Mouse (Mus musculus) heart, embryonic 14.5 days (tissue): ENCODE measurements at regions not wholly inside any gene's neighbourhood (a gene's known extent, or its start where the extent isn't known, plus 50 kb on each side); places are given as distances from the start of the nearest gene placed in this dataset.

ENCODE experiments used
- ATAC-seq: fragments of 200-750 bp; cut with Nextera tagmentation; 2 replicates; pipeline ENCODE4 v1.8.0; 2017; ENCODE audit warnings: low read depth, moderate TSS enrichment; ENCODE audit not compliant: insufficient number of reproducible peaks, insufficient read depth, low FRiP score
- H3K27ac ChIP-seq, 2 experiments: fragments of 200-500 bp in 1 of 2; fragments of 300-500 bp in 1 of 2; sonication (generic) in 1 of 2; replicated peaks in 1 of 2; 2 replicates each; pipeline ENCODE4 v1.5.1; 2012 to 2014; ENCODE audit warnings: low read depth in 2 of 2, low read length in 2 of 2, control low read depth in 1 of 2, mild to moderate bottlenecking in 1 of 2, mixed read lengths in 1 of 2; ENCODE audit not compliant: control insufficient read depth in 1 of 2, insufficient read depth in 1 of 2
- H3K27me3 ChIP-seq: fragments of 300-500 bp; sonication (generic); 2 replicates; pipeline ENCODE4 v1.6.1; 2014; ENCODE audit warnings: mild to moderate bottlenecking, low read length, control low read depth; ENCODE audit not compliant: control insufficient read depth, insufficient read depth
- H3K36me3 ChIP-seq: fragments of 300-500 bp; sonication (generic); 2 replicates; pipeline ENCODE4 v1.6.1; 2014; ENCODE audit warnings: mild to moderate bottlenecking, control low read depth, low read length, mixed read lengths; ENCODE audit not compliant: control insufficient read depth, insufficient read depth
- H3K4me1 ChIP-seq, 2 experiments: fragments of 200-500 bp in 1 of 2; fragments of 300-500 bp in 1 of 2; sonication (generic) in 1 of 2; 2 replicates each; pipeline ENCODE4 v1.6.1; 2012 to 2014; ENCODE audit warnings: low read length in 2 of 2, control low read depth in 1 of 2, mixed read lengths in 1 of 2; ENCODE audit not compliant: control insufficient read depth in 2 of 2, insufficient read depth in 2 of 2
- H3K4me2 ChIP-seq: fragments of 300-500 bp; sonication (generic); 2 replicates; pipeline ENCODE4 v1.6.1; 2014; ENCODE audit warnings: mild to moderate bottlenecking, low read length
- H3K4me3 ChIP-seq, 2 experiments: fragments of 200-500 bp in 1 of 2; fragments of 300-500 bp in 1 of 2; sonication (generic) in 1 of 2; 2 replicates each; pipeline ENCODE4 v1.5.1; 2012 to 2014; ENCODE audit warnings: low read length in 2 of 2, mild to moderate bottlenecking in 2 of 2, control low read depth in 1 of 2, low read depth in 1 of 2, moderate library complexity in 1 of 2; ENCODE audit not compliant: control insufficient read depth in 1 of 2, insufficient read depth in 1 of 2
- H3K9ac ChIP-seq: fragments of 300-500 bp; sonication (generic); 2 replicates; pipeline ENCODE4 v1.6.1; 2014; ENCODE audit warnings: mild to moderate bottlenecking, low read length
- H3K9me3 ChIP-seq: fragments of 300-500 bp; sonication (generic); 2 replicates; pipeline ENCODE4 v1.6.1; 2016; ENCODE audit warnings: low read length, control low read depth; ENCODE audit not compliant: control insufficient read depth
- WGBS: fragments of 180-500 bp; shearing (Covaris S2); extraction: QIAGEN DNeasy Blood & Tissue Kit; methylation state at CpG from one replicate; pipeline ENCODE4 v1.1.7; 2014; 5-methylcytosine and 5-hydroxymethylcytosine counted together

DNA sequence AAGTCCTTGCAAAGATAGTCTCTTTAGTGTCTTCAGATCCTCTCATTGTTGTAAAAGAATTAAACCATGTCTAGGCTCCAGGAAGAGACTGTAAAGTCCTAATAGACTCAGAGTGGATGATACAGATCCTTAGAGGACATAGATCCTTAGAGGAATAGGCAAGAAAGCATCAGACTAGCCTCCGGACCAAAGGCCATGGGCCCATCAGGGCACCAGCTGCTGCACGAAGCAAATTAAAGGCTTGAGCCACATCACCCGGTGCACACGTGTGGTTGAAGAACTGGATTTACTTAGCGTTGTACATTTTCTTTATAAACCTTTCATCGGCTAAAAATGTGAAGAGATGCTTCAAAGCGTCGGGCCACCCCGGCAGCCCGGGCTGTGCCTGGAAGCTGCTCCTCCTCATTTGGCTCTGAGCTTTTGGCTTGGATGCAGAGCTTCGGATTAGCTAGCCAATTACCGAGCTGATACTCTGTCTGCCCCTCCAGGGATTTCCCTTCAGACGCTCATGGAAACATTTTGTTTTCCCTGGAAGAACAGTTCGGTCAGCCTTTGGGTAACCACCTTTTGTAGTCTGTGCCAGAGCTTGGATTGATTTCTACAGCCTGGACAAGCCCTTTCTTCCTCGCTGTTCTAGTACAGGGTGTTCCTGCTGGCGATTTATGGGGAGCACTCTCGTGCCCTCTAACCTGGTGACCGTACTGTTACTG lies 259.0 kb upstream of the Slc30a5 start:
- Histone ChIP-seq H3K36me3 (no peaks in the 10 kb centered on the region), H3K9me3 (no peaks in the 10 kb centered on the region), H3K9ac (no peak overlapping the region), H3K4me3 (no peak overlapping the region), H3K27ac (no peak overlapping the region), H3K4me1 (no peaks in the 10 kb centered on the region), H3K4me2 (no peak overlapping the region), H3K27me3 (no peaks in the 10 kb centered on the region)
- WGBS = 81% methylated on average over 18 of the region's 18 CpGs
- ATAC-seq = no peak

GRCm38 (mm10) chr13:101085182-101085581 lies 252.0 kb upstream of the Slc30a5 start:
- Histone ChIP-seq H3K36me3 (no peaks in the 10 kb centered on the region), H3K9ac (no peak overlapping the region), H3K4me1 (no peaks in the 10 kb centered on the region), H3K27me3 (no peaks in the 10 kb centered on the region), H3K4me2 (no peak overlapping the region), H3K4me3 (no peak overlapping the region), H3K9me3 (no peaks in the 10 kb centered on the region), H3K27ac (no peak overlapping the region)
- ATAC-seq = no peak

- 84% methylated on average over 5 of the region's 5 CpGs for WGBS
- Histone ChIP-seq H3K4me3 (no peak overlapping the region), H3K9ac (no peak overlapping the region), H3K4me2 (no peak overlapping the region), H3K27ac (no peak overlapping the region), H3K27me3 (no peaks in the 10 kb centered on the region), H3K4me1 (no peaks in the 10 kb centered on the region), H3K9me3 (no peaks in the 10 kb centered on the region), H3K36me3 (no peaks in the 10 kb centered on the region)
- no peak for ATAC-seq
These were observed 251.0 kb upstream of the Slc30a5 start for GRCm38 (mm10) chr13:101084193-101084592.

- Histone ChIP-seq H3K4me3 (no peak overlapping the region), H3K36me3 (no peaks in the 10 kb centered on the region), H3K9me3 (no peaks in the 10 kb centered on the region), H3K4me2 (no peak overlapping the region), H3K4me1 (no peaks in the 10 kb centered on the region), H3K27me3 (no peaks in the 10 kb centered on the region), H3K27ac (no peak overlapping the region), H3K9ac (no peak overlapping the region)
- no peak for ATAC-seq
- WGBS = 68% methylated on average over 1 of the region's 1 CpGs
These were observed 250.2 kb upstream of the Slc30a5 start for GRCm38 (mm10) chr13:101083416-101083815.

DNA sequence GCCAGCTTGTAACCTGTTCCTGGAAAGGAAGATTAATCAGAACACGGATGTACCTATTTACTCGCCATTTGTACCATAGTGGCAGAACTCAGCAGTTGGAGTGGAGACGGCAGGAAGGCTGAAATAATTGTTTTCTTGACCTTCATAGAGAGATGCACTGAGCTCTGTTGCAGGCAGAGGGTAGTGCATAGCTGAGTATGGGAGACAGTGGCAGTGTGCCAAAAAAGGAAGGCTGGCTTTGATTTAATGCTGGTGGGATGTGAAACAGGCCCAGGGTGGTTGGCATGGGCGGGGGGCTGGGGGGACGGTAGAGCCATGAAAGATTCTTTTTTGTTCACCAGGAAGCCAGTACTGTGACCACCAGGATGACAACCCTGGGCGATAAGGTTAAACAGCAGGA lies 235.3 kb upstream of the Slc30a5 start:
- H3K27me3 ChIP-seq = no peaks in the 10 kb centered on the region
- WGBS = 52% methylated on average over 6 of the region's 6 CpGs
- no peaks in the 10 kb centered on the region for H3K36me3 ChIP-seq
- H3K27ac ChIP-seq = no peak overlapping the region
- H3K4me3 ChIP-seq = no peak overlapping the region
- no peaks in the 10 kb centered on the region for H3K4me1 ChIP-seq
- H3K9ac ChIP-seq = no peak overlapping the region
- no peak; the same call in 1 of the 2 replicates for ATAC-seq
- no peaks in the 10 kb centered on the region for H3K9me3 ChIP-seq
- H3K4me2 ChIP-seq = no peak overlapping the region

GRCm38 (mm10) chr13:101062582-101062981 lies 229.4 kb upstream of the Slc30a5 start:
- 52% methylated on average over 8 of the region's 8 CpGs for WGBS
- no peak overlapping the region for H3K4me2 ChIP-seq

DNA sequence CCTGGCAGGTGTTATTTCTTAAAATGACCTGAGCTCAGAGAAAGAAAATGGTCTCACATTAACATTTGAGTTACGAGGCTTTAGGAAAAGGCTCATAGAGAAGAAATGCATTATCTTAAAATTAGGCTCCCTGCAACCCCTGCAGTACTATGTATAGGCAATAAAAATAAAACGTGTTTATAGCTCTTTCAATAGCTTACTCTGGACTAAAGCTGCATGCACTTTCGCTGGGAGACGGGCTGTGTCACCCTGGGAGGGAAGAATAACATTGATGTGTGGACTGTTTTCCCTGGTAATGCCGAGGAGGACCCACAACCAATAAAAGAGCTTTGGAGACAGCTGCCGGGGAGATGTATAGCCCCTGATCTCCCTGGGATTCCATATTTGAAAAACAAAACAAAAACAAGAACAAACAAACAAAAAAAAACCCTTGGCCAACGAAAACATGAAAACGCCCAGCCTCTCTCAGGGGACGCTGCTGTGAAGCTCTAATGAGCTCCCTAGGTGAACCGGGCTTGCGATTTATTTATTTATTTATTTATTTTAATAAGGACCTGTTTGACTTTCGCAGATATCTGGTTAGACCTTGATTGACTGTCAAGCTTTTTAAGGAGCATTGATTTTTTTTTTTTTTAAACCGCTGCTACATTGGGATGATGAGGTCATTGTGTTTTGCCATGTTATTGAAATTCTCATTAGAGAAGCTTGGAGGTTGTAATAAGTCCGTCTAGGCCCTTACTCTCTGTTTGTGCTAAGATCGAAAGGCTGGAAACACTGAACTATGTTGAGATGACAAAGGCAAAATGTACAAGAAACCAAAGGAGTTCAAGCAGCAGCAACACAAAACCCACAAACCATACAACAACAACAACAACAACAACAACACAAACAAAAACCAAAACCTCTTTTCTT lies 228.3 kb upstream of the Slc30a5 start:
- no peaks in the 10 kb centered on the region for H3K36me3 ChIP-seq
- ATAC-seq = no peak
- H3K4me2 ChIP-seq = no peak overlapping the region
- no peak overlapping the region for H3K27ac ChIP-seq
- no peaks in the 10 kb centered on the region for H3K9me3 ChIP-seq
- H3K4me3 ChIP-seq = no peak overlapping the region
- no peak overlapping the region for H3K9ac ChIP-seq
- 70% methylated on average over 15 of the region's 15 CpGs for WGBS
- H3K4me1 ChIP-seq = no peaks in the 10 kb centered on the region
- no peaks in the 10 kb centered on the region for H3K27me3 ChIP-seq

More at GRCm38 (mm10) chr13:101062582-101062981, 229.4 kb upstream of the Slc30a5 start:
- H3K4me1 ChIP-seq = no peaks in the 10 kb centered on the region
- no peak overlapping the region for H3K4me3 ChIP-seq
- ATAC-seq = no peak
- H3K27ac ChIP-seq = no peak overlapping the region
- no peaks in the 10 kb centered on the region for H3K9me3 ChIP-seq
- H3K27me3 ChIP-seq = no peaks in the 10 kb centered on the region
- no peaks in the 10 kb centered on the region for H3K36me3 ChIP-seq
- no peak overlapping the region for H3K9ac ChIP-seq
